Mouse (Mus musculus) cerebellum, adult 9-10 months (tissue): Measurements from ENCODE around the gene Snrpb.

ENCODE experiments used
- DNase-seq: peaks from one replicate; pipeline ENCODE4 v3.0.0; 2022

Snrpb gene

GRCm38 (mm10) chr2:130178706-130179506 is at the start of gene Snrpb:
TSS of gene Snrpb (minus strand) at chr2:130179403.
- DNase-seq, result peak; percentile 87

DNA sequence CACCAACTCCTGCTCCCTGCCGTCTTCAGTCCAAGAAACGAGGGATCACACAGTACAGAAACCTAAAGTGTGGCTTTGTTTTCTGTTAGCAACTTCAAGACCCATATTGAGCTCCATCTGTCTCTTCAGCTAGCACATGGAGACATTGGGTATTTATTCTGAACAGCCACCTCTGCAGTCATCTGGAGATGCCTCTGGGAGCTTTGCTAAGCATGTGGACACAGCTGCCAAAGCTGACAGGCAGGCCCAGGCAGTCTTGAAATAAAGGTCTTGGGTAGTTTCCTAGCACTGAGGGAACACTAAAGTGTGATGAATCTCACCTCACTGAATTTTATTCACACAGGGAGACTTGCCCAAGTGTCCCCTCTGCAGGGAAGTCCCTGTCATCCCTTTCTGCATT is 32.4 kb upstream of the Snrpb start:
- no peak for DNase-seq

GRCm38 (mm10) chr2:130209636-130210035 is 30.4 kb upstream of the Snrpb start:
- DNase-seq, result no peak

DNA sequence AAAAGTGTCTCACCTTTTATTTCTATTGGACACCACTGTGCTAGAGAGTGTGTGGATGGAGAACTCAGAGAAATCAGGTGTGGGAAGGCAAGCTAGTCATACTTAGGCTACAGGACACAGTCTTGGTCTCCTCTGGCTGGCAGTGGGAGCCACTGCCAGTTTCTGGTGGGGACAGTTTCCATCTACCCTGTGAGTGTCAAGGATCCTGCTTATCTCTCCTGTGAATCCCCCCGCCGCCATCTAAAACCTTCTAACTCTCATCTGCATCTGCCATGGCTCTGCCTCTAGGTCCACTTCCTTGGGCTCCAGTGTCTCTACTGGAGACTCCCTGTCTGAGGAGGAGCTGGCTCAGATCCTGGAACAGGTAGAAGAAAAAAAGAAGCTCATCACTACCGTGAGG is 28.8 kb upstream of the Snrpb start:
- DNase-seq, result no peak

GRCm38 (mm10) chr2:130207376-130207775 is 28.2 kb upstream of the Snrpb start:
- no peak for DNase-seq

GRCm38 (mm10) chr2:130200961-130201360 is 21.8 kb upstream of the Snrpb start:
- DNase-seq, result no peak

GRCm38 (mm10) chr2:130194894-130195293 is 15.7 kb upstream of the Snrpb start, which contains the start of gene Tmc2:
TSS of gene Tmc2 (plus strand) at chr2:130195194.
- DNase-seq, result no peak

- DNase-seq, result no peak
Observed at GRCm38 (mm10) chr2:130188391-130188790, 9.2 kb upstream of the Snrpb start.

GRCm38 (mm10) chr2:130179507-130180019 is 360 bp upstream of the Snrpb start:
- no peak for DNase-seq

GRCm38 (mm10) chr2:130178381-130178705 is 860 bp downstream of the Snrpb start:
- no peak for DNase-seq

DNA sequence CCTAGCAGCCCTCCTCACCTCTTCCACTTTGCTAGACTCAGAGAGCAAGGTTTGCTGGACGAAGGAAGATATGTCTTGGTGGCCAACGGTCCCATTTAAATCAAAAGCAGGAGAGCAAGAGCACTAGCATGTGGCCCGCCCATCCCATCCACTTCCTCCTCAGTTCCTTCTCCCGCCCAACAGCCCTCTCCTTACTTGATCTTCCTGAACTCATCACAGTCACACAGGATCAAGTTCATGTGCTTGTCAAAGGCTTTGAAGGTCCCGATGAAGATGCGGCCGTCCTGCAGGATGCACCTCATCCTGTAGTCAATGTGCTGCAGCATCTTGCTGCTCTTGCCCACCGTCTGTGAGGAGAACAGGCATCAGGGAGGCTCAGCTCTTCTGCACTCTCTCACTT is 2.4 kb downstream of the Snrpb start:
- DNase-seq, result no peak

DNA sequence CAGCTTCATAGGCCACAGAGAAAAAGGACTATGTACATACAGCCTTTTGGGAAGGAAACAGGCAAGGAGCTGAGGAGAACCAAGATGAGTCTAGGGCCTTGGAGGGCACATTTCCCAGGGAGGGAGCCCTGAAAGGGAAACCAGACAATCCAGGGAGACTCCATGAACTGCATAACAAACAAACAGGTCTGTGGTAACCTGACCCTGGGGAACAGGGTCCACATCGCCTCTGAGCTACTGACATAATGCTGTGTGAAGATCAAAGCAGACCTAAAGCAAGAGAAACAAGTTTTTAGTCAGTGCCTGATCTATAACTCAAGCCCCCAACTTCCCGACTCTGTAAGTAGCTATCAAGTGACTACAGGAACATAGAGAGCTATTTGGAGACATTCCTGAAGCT is 7.5 kb downstream of the Snrpb start:
- no peak for DNase-seq

DNA sequence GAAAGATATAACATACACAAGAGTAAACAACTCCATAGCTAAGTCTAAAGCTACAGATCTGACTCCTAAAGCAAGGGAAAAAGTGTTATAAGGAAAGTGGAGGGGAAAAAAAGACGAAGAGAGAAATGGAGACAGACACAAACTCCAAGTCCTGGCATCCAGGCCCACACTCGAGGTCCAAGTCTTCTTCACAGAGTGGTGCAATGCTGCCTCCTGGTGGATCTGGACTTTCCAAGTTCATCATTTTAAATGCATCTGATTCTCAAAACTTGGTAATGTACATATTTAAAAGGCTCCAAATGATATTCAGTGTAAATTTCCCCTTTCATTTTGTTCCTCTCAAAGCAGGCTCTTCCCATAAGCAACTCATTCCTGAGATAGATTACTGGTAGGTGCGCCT is 11.3 kb downstream of the Snrpb start:
- peak; percentile 32 for DNase-seq

DNA sequence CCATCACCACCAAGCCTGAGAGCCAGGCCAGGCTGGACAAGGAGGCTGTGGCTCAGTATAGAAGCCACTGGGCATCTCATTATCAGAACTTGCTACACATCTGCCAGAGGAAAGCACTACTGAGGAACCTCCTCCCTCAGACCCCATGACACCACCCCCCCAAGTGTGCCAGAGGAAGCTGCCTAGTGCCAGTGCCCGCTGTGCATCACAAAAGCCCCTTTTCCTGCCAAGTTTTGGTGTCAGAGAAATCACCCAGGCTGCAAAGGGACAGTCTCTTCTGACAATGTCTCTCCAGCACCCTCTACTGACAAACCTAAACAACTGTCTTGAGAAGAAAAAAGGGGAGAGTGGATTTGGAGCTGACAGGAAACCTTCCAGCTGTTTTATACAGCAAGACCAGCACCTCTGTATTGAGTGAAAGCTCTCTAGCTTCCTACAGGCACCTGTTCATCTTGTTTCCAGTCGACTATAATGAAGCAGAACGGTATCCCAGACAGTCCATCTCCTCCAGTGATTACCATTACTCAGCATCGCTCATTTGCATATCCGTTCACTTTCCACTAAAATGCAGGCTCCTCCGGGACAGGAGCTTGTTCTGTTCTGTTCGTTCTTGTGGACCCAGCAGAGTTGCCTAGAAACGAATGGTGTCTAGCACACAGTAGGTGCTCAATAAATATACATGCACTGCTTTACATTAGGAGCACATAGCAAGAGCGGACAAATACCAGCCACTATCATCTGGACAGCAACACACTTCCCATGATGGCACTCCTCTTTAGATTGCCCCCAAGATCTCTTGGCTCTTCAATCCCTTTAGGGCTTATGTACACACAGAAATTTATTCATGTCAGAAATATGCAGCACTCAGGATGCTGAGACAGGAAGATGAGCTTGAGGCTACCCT is 12.6 kb downstream of the Snrpb start:
- peak; percentile 63 for DNase-seq

- DNase-seq, result no peak
Observed at GRCm38 (mm10) chr2:130162701-130163100, 16.5 kb downstream of the Snrpb start.

DNA sequence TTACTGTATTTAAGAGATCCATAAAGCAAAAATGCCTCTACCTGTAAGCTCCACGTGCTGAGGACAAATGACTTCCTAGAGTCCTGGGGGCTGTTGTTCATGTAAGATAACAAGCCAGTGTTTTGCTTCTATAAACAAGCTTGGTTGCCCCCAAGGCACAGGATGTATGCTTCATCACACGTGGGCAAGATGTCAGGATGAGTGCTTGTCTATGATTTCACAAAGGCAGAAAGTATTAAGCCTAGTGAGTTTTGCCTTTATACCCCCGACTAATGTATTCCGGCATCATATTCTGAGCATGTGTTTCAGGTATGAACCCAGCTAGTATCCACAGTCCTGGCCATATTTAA is 21.1 kb downstream of the Snrpb start:
- no peak for DNase-seq

GRCm38 (mm10) chr2:130157231-130158087 is 21.7 kb downstream of the Snrpb start:
- DNase-seq, result no peak

DNA sequence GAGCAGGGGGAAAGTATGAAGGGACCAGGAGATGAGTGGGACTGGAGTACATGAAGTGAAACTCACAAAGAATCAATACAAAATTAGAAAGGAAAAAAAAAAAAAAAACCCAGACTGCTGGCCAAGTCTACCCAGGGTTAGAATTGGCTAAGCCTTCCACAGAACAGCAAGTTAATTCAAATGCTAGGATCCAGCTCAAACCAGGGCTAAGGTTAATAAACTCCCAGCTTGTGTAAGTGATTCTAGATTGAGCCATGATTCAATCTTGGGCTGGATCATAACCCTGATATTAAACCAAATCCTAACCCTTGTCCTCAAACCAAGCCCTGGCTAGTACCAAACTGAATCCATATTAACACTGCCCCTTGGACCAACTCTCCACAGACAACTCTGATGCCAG is 23.4 kb downstream of the Snrpb start:
- DNase-seq, result no peak

DNA sequence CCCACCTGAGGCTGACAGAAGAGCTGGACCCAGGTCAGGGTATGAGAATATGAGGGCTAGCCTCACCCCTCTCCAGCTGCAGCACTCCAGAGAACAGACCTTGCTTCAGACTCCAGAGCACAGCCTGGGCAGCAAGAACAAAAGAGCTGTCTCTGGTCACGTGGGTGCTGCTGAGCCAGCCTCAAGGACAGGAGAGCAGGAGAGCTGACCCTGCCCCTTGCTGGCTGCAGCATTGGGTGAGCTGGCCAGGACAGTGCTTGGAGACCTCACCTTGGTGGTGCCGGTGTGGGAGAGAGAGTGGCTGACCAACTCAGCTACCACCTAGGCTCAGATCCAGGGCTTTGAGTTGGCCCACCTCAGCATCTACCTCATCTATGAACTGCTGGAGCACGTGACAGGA is 24.0 kb downstream of the Snrpb start:
- DNase-seq, result no peak

- no peak for DNase-seq
Observed at GRCm38 (mm10) chr2:130146089-130146668, 33.0 kb downstream of the Snrpb start.

DNA sequence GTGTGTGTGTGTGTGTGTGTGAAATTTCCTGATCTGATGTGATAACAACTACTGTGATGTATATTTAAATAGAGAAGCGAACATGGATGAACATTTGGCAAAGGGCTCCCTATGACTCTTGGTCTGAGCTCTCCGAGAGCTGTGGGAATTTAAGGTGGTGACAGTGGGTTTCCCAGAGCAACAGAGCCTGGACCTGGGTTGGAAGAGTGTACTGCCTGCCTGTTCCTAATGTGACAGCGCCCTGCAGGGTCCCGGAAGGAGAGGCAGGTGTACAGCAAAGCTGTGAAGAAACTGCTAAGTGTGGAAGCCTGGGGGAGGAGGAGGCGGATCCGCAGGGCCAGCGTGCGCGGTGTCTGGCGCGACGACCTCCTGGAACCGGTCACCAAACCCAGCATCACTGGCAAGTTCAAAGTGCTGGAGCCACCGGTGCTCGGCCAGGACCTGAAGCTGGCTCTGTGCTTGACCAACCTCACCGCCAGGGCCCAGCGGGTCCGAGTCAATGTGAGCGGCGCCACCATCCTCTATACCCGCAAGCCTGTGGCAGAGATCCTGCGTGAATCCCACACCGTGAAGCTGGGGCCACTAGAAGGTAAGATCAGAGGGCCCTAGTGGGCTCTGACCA is 34.4 kb downstream of the Snrpb start:
- no peak for DNase-seq

DNA sequence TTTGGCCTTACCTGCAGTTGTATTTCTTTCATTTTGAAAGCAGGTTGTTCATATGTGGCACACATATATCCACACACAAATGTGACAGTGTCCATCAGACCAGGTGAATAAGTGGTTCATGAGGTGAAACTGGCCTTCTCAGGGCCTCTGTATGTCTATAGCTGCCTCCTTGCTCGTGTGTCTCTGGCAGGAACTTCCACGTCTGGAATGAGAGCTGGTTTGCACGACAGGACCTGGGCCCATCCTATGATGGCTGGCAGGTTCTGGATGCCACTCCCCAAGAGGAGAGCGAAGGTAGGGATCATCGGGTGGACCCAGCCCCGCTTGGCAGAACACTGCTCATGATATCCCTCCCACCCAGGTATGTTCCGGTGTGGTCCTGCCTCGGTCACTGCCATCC is 36.2 kb downstream of the Snrpb start:
- no peak for DNase-seq
